Mouse (Mus musculus) ovary, postnatal 36 days (tissue): Measurements from ENCODE around the gene Fen1.

ENCODE experiments used
- DNase-seq: peaks from one replicate; pipeline ENCODE4 v3.0.0; 2022; ENCODE audit warnings: low spot score, mixed read lengths

The Fen1 gene

GRCm38 (mm10) chr19:10203848-10204615 is at the start of gene Fen1, which contains the start of gene Tmem258:
Fen1 (minus strand) TSS chr19:10204169.
Tmem258 (plus strand) TSS chr19:10204014.
- DNase-seq = peak; percentile 86

GRCm38 (mm10) chr19:10248128-10248527 is 44.2 kb upstream of the Fen1 start:
- DNase-seq = no peak

GRCm38 (mm10) chr19:10247165-10247564 is 43.2 kb upstream of the Fen1 start:
- DNase-seq = no peak

- DNase-seq = peak; percentile 61
Observed at GRCm38 (mm10) chr19:10244183-10244582, 40.2 kb upstream of the Fen1 start.

DNA sequence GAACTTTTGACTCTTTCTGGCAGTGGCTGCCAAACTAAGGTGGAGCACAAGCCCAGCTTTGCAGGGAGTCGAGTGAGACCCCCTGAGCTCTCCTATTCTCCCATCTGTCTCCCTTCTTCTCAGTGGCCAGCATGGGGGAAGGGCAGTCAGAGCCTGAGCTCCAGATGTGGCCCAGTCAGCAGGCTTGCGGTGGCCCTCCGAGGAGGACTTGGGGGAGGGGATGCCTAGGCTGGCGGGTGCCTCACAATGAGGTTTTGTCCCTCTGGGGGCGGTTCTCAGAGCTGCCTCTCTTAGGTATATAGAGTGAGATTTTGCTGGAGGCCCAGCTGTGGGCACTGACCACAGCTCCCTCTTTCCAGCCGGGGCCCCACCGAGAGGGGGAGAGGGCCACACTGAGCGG is 38.9 kb upstream of the Fen1 start:
- no peak for DNase-seq

- peak; percentile 84 for DNase-seq
Observed at GRCm38 (mm10) chr19:10240654-10241305, 36.8 kb upstream of the Fen1 start, which contains the start of gene Myrf. Myrf (minus strand) TSS chr19:10240748.

DNA sequence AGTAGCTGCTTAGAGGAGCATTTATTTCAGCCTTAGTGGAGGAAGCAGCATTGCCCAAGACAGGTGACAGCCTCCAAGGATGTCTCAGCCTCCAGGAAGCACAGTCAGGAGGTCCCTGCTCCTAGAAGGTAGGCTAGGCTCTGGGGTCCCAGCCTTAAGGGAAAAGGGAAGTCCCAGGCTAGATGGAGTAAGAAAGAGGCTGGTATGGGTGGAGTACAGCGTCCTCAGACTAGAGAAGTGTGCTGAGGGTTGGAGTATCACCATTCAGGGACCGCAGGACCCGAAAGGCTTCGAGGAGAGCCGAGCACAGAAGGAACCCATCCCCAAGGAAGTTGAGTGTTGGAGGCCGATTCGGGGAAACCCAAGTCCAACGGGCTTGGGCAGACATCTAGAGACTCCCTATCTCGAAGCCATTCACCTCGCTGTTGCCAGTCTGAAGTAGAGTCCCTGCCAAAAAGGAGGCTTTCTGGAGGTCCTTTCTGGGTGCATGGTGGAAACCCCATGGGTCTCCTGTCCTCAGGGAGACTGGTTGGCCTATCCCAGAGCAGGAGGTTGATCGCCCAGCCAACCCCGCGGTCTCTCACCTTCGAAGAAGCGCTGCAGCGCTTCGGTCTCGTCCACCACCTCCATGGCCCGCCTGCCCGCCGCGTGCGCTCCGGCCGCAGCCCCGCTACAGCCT is 36.1 kb upstream of the Fen1 start:
- DNase-seq = no peak

GRCm38 (mm10) chr19:10239419-10239818 is 35.5 kb upstream of the Fen1 start:
- DNase-seq = no peak

GRCm38 (mm10) chr19:10238477-10238876 is 34.5 kb upstream of the Fen1 start:
- no peak for DNase-seq

DNA sequence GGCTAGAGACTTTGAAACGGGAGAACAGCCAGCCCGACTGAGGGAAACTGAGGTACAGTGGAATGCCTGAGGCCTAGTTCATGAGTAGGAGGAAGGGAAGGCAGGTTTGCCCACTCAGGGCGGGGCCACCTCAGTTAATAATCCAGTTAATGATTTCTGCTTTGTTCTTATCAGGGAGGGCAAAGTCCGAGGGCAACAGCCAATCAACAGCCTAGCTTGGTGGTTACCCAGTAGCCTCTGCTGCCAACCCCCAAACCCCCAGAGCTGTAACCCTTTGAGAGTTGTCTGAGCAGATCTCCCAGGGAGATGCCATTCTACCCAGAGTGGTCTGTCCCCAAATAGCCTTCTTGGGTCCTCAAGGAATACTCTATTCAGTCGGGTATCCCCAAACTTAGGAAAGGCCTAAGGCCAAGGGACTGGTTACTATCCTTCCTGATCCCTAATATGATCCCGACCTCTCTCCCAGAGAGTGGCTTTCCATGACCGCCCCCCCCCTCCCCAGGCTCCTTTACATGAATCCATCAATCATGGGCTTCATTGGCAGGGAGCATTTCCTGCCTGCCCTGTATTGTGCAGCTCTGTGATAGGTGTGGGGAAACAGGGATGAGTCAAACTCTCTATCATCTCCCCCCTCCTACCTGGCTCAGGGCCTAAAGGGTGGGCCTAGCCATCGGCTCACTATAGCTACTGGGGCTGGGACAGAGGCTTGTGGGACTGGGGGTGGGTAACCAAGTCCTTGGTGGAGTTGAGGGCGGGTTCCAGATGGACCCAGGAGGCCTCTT is 32.0 kb upstream of the Fen1 start:
- no peak for DNase-seq

GRCm38 (mm10) chr19:10232327-10233017 is 28.5 kb upstream of the Fen1 start:
- no peak for DNase-seq

- no peak for DNase-seq
Observed at GRCm38 (mm10) chr19:10231871-10232270, 27.9 kb upstream of the Fen1 start.

- no peak for DNase-seq
Observed at GRCm38 (mm10) chr19:10231016-10231415, 27.0 kb upstream of the Fen1 start.

DNA sequence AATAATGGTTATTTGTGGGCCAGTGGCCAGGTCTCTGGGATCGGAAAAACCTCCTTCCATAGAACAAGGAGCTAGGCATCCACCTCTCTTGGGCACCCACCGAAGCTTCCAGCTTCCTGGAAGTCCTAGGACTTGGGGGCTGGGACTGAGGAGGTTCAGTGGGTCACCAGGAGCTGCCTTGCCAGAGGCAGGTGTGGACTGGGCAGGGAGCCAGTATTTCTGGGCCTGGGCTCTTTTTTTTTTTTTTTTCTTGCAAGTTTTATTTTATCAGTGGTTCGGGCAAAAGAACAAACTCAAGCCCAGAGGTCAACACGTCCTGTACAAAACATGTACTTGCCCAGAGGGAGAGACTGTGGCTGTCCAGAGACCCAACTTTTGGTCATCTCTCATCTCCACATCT is 21.8 kb upstream of the Fen1 start:
- DNase-seq = no peak

GRCm38 (mm10) chr19:10224637-10225453 is 20.9 kb upstream of the Fen1 start:
- DNase-seq = no peak

DNA sequence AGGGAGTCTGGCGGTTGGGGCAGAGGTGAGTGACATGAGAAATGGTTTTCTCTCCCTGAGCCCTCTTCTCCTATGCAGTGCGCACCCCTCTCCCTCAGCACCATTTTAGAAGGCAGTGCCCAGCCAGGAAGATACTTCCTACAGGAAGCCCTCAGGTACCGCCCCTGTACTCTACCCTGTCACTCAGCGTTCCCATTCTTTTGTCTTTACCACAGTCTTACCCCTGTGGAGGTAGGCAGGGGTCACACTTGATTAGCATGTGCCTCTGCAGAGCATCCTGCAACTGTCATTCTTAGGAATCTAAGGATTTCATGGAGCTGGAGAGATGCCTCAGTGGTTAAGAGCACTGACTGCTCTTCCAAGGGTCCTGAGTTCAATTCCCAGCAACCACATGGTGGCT is 19.6 kb upstream of the Fen1 start:
- no peak for DNase-seq

DNA sequence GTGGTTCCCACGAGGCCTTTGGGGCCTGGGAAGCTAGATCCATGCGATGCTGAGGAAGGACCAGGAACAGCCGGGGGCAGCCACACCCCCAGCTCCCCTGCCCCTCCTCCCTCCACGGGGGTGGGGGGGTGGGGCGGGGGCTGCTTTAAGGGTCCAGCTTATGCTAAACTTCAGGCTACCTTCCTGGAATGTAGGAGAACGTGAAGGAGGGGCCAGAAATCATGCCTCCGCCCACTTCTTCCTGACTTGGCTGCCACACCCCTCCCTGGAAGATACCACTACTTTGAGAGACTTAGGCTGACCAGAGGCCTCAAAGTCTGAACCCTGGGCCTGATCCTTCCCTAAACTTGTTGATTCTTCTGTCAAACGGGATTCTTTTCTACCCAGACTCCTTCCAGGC is 18.7 kb upstream of the Fen1 start:
- DNase-seq = no peak

DNA sequence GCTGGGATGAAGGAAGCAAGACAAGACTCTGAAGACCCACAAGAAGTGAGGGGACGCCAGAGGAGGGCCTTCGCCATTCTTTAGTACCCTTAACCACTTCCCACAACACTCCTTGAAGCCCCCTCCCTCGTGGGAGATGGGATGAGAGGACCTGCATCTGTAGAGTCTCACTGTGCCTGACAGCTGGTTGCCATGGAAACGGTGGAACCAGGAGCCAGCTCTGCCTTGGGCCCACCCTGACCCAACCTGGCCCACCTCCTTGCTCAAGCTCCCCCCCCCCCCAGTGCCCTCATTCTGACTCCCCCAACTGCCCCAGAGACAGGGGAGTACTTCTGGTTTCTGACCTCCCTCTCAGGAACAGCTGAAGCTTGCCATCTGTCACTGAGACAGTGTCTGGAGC is 17.6 kb upstream of the Fen1 start:
- no peak for DNase-seq

DNA sequence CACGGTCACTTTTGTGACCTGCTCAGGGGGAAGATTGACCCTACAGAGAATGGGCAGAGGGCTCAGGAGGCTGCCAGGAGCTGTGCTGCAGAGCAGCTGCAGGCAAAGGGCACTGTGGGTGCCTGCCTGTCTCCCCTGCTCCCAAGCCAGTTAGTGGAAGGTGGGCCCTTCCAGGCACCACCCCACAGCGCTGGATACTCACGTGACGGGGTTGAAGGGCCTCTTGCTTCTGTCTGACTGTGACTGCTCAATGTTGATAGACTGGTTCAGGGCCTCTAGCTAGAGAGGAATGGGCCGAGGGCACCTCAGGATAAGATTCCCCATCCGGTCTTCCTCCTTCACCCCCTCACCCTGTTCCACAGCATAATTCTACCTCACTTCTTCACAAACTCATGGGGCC is 15.6 kb upstream of the Fen1 start:
- DNase-seq = no peak

GRCm38 (mm10) chr19:10219108-10219507 is 15.1 kb upstream of the Fen1 start:
- no peak for DNase-seq

DNA sequence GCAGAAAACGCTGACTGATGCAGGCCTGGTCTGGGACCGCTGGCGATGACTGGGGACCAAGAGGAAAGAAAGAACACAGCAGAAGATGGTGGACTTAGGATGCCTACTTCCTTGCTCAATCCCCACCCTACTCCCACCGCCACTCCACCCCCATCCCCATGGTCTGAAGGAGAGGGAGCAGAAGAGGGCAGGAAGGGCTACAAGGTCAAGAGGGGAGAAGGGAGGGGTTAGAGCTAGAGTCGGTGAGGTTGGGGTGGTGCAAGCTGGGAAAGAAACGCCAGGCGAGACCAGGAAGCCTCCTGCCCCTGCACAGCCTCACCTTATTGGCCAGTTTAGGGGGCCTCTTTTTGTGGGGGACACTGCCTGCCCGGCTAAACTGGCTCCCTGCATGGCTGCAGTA is 12.1 kb upstream of the Fen1 start:
- no peak for DNase-seq
